Mouse (Mus musculus): ENCODE data around the gene Prss57. TPM values are rescaled to one million over a fixed set of nuclear protein-coding genes. Genes with fewer than 3 reads are reported as not detected.
A peak's percentile ranks its signal among the peaks of the same experiment; 100 is the strongest.

The Prss57 gene
- total RNA-seq, 4 experiments from 2014 or later: 0.13 to 0.38 TPM; not detected in 2

- peak; percentile 71 for DNase-seq
Observed at GRCm38 (mm10) chr10:79754856-79755516, 35.8 kb downstream of the Prss57 start, which contains the start of gene Fgf22. TSS of gene Fgf22 (plus strand) at chr10:79755076.

- no peak for DNase-seq
Observed at GRCm38 (mm10) chr10:79748496-79748895, 42.3 kb downstream of the Prss57 start.

GRCm38 (mm10) chr10:79746774-79747151, 44.0 kb downstream of the Prss57 start:
- DNase-seq: no peak

- DNase-seq: peak; percentile 97
Observed at GRCm38 (mm10) chr10:79745898-79746773, 44.6 kb downstream of the Prss57 start, which contains the start of gene Polrmt. TSS of gene Polrmt (minus strand) at chr10:79746581.

- DNase-seq: no peak
Observed at GRCm38 (mm10) chr10:79745411-79745810, 45.4 kb downstream of the Prss57 start.

- no peak for DNase-seq
Observed at GRCm38 (mm10) chr10:79743650-79744365, 47.0 kb downstream of the Prss57 start.

GRCm38 (mm10) chr10:79743161-79743560, 47.6 kb downstream of the Prss57 start:
- DNase-seq: no peak

GRCm38 (mm10) chr10:79740863-79741262, 49.9 kb downstream of the Prss57 start:
- DNase-seq: no peak

- no peak for DNase-seq
Observed at GRCm38 (mm10) chr10:79739234-79739633, 51.5 kb downstream of the Prss57 start.

- DNase-seq: no peak
Observed at GRCm38 (mm10) chr10:79738259-79738658, 52.5 kb downstream of the Prss57 start.

- DNase-seq: no peak
Observed at GRCm38 (mm10) chr10:79736706-79737105, 54.1 kb downstream of the Prss57 start.

- no peak for DNase-seq
Observed at GRCm38 (mm10) chr10:79735361-79735760, 55.4 kb downstream of the Prss57 start.

GRCm38 (mm10) chr10:79733847-79734246, 56.9 kb downstream of the Prss57 start:
- DNase-seq: no peak

- DNase-seq: no peak
Observed at GRCm38 (mm10) chr10:79732500-79732899, 58.3 kb downstream of the Prss57 start.

Other genes starting within 250 kb of the Prss57 start
- gene Mier2, start 235.8 kb downstream of the Prss57 start, total RNA-seq (2022): 10 to 100 TPM; 24.2 to 49.8 (median 41.4) TPM
- gene Theg, start 203.6 kb downstream of the Prss57 start, total RNA-seq (2022): not detected
- under 1 TPM; 0.12 to 0.31 (median 0.17) TPM for gene C2cd4c, start 176.9 kb downstream of the Prss57 start, total RNA-seq (2022)
- 10 to 100 TPM in 1 of 4 experiments, 1 to 10 TPM in 3; 3.6 to 11.4 (median 6.0) TPM for gene Shc2, start 153.0 kb downstream of the Prss57 start, total RNA-seq (2022)
- gene Odf3l2, start 145.2 kb downstream of the Prss57 start, total RNA-seq (2022): not detected
- gene Madcam1, start 126.4 kb downstream of the Prss57 start, total RNA-seq (2022): not detected
- gene Tpgs1, start 121.6 kb downstream of the Prss57 start, total RNA-seq (2022): 10 to 100 TPM; 37.8 to 41.6 (median 39.3) TPM
- gene Cdc34, start 108.8 kb downstream of the Prss57 start, total RNA-seq (2022): 10 to 100 TPM; 50.9 to 77.7 (median 69.2) TPM
- gene Gzmm, start 101.9 kb downstream of the Prss57 start, total RNA-seq (2022): 1 to 10 TPM; 1.2 to 2.2 (median 1.7) TPM
- gene Bsg, start 86.5 kb downstream of the Prss57 start, total RNA-seq (2022): 100 to 1,000 TPM; 578 to 598 (median 581) TPM
- 10 to 100 TPM in 2 of 4 experiments, 1 to 10 TPM in 2; 8.1 to 10.9 (median 10.3) TPM for gene Hcn2, start 74.3 kb downstream of the Prss57 start, total RNA-seq (2022)
- gene Polrmt, start 44.4 kb downstream of the Prss57 start, total RNA-seq (2022): 10 to 100 TPM; 58.5 to 79.0 (median 70.8) TPM
- gene Fgf22, start 35.9 kb downstream of the Prss57 start, total RNA-seq (2022): 1 to 10 TPM in 2 of 4 experiments, under 1 TPM in 1, not detected in 1; 0.38 to 1.2 (median 1.1) TPM
- 10 to 100 TPM; 45.2 to 61.9 (median 50.8) TPM for gene Rnf126, start 24.0 kb downstream of the Prss57 start, total RNA-seq (2022)
- 10 to 100 TPM in 2 of 4 experiments, 1 to 10 TPM in 2; 8.8 to 55.0 (median 26.2) TPM for gene Fstl3, start 13.7 kb downstream of the Prss57 start, total RNA-seq (2022)
- gene Palm, start 2.6 kb upstream of the Prss57 start, total RNA-seq (2022): 100 to 1,000 TPM in 2 of 4 experiments, 10 to 100 TPM in 2; 72.7 to 123 (median 96.1) TPM
- under 1 TPM; 0.64 to 0.95 (median 0.70) TPM for gene Misp, start 30.0 kb upstream of the Prss57 start, total RNA-seq (2022)
- gene Ptbp1, start 63.5 kb upstream of the Prss57 start, total RNA-seq (2022): 100 to 1,000 TPM; 249 to 275 (median 255) TPM
- gene Prtn3, start 83.5 kb upstream of the Prss57 start, total RNA-seq (2022): under 1 TPM in 1 of 4 experiments, not detected in 3; 0.35 TPM
- 1 to 10 TPM; 1.7 to 4.3 (median 3.0) TPM for gene Plppr3, start 83.7 kb upstream of the Prss57 start, total RNA-seq (2022)
- not detected for gene Elane, start 95.3 kb upstream of the Prss57 start, total RNA-seq (2022)
- 1,000 to 10,000 TPM in 2 of 4 experiments, 100 to 1,000 TPM in 2; 123 to 1,857 (median 821) TPM for gene Cfd, start 99.9 kb upstream of the Prss57 start, total RNA-seq (2022)
- 10 to 100 TPM; 50.9 to 60.7 (median 57.8) TPM for gene Med16, start 118.0 kb upstream of the Prss57 start, total RNA-seq (2022)
- not detected for gene Gm26602, start 119.9 kb upstream of the Prss57 start, total RNA-seq (2022)
- gene Kiss1r, start 126.0 kb upstream of the Prss57 start, total RNA-seq (2022): 1 to 10 TPM; 1.1 to 5.6 (median 4.0) TPM
- gene R3hdm4, start 130.2 kb upstream of the Prss57 start, total RNA-seq (2022): 100 to 1,000 TPM in 3 of 4 experiments, 10 to 100 TPM in 1; 99.4 to 132 (median 112) TPM
- 1 to 10 TPM; 5.3 to 9.8 (median 7.5) TPM for gene Arid3a, start 136.1 kb upstream of the Prss57 start, total RNA-seq (2022)
- 10 to 100 TPM; 31.7 to 43.0 (median 36.6) TPM for gene Wdr18, start 169.2 kb upstream of the Prss57 start, total RNA-seq (2022)
- gene Grin3b, start 179.8 kb upstream of the Prss57 start, total RNA-seq (2022): 1 to 10 TPM in 1 of 4 experiments, under 1 TPM in 1, not detected in 2; 0.83 to 1.4 TPM
- gene Tmem259, start 193.4 kb upstream of the Prss57 start, total RNA-seq (2022): 100 to 1,000 TPM; 132 to 155 (median 141) TPM
- gene Cnn2, start 197.6 kb upstream of the Prss57 start, total RNA-seq (2022): 10 to 100 TPM; 23.9 to 36.3 (median 30.0) TPM
- gene Abca7, start 205.5 kb upstream of the Prss57 start, total RNA-seq (2022): 10 to 100 TPM; 21.6 to 35.5 (median 27.8) TPM
- 10 to 100 TPM in 2 of 4 experiments, 1 to 10 TPM in 2; 6.4 to 10.6 (median 8.5) TPM for gene Arhgap45, start 225.7 kb upstream of the Prss57 start, total RNA-seq (2022)
- gene Polr2e, start 248.8 kb upstream of the Prss57 start, total RNA-seq (2022): 100 to 1,000 TPM in 1 of 4 experiments, 10 to 100 TPM in 3; 79.1 to 104 (median 94.4) TPM